Mouse (Mus musculus) left cerebral cortex, adult 8-10 months (tissue): ENCODE data around the gene Nmnat3. TPM values are rescaled to one million over a fixed set of nuclear protein-coding genes. Genes with fewer than 3 reads are reported as not detected.
"Not testable (repeated sequence)": the region's sequence is repeated elsewhere in the genome, so short reads cannot be mapped to it uniquely, and the experiment has no call there.

ENCODE experiments used
- DNase-seq, 2 experiments: peaks; one replicate each; pipeline ENCODE4 v3.0.0; 2022; ENCODE audit warnings: low spot score in 2 of 2
- total RNA-seq, 4 experiments: library from RNA; stranded (reverse); gene quantifications; 2 replicates each; pipeline ENCODE4 v1.2.4; 2022

Nmnat3 gene
- total RNA-seq: 1 to 10 TPM; 3.9 to 5.1 (median 4.0) TPM

DNA sequence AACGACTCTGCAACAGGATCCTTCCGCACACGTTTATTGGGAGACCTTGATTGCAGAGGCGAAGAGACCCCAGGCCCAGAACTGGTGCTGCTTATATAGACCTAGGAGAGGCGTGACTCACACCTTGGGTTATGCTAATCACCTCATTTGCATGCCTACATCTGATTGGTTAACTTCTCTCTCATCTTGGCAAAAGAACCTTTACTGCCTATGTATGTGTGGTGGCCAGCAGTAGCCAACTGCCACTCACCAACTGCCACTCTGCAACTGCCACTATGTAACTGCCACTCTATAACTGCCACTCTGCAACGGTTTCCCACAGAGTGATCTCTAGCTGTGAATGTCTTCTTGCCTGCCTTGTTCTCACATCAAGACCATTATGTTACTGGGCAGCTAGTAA, at the start of gene Nmnat3:
Nmnat3 (plus strand) TSS at position 301 of the 400 bp plus-strand sequence.
- not testable (repeated sequence) for DNase-seq

DNA sequence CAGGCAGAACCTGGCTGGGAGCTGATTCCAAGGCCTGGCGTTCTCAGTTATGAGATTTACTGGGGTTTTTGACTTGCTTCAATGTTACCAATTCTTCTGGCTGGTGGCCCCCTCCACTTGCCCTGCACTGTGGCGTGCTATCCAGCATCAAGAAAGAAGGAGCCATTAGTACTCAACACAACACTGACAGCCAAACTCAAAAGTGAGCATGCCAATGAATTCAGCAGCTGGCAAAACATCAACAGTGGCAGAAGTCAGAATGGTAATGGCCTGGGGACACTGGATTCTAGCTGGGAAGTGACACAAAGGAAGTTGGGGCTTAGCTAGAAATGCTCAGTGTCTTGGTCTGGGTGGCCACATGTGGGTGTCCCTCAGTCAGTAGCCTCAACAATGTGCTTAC, 43.8 kb upstream of the Nmnat3 start:
- no peak for DNase-seq

DNA sequence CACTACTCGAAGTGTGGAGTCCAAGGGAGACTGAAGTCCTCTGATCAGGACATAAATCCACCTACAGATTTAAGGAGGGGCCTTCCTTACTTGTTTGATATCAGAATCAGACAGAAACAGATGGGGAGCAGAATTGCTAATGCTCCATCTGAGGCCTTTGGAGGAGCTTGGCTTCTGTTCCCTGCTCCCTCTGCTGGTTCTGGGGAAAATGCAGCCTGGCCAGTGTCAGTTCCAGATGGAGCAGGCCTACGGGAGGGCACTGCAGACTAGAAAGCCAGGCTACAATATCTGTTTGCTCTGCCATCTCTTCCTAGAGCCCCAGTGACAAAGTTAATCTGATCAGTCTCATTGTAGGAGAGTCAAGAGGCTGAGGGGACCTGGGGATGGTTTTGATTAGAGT, 43.0 kb upstream of the Nmnat3 start:
- peak; percentile 26 to 40 for DNase-seq

DNA sequence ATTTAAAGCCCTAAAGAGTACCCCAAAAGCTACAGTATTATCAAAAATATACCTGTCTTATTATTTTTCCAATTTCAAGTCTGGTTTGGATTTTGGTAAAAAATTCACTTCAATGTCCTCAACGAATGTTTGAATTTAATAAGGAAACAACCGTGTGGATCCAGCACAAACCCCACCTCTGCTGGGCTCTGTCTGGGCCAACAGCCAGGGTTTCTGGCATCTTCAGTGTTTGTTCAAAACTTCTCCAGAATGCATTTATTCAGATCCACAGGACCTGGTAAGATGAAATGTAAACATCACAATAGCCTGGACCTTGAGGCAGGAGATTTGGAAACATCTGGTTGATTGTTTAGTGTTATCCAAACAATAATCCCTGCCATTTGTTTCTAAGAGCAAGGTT, 42.0 kb upstream of the Nmnat3 start:
- no peak for DNase-seq

DNA sequence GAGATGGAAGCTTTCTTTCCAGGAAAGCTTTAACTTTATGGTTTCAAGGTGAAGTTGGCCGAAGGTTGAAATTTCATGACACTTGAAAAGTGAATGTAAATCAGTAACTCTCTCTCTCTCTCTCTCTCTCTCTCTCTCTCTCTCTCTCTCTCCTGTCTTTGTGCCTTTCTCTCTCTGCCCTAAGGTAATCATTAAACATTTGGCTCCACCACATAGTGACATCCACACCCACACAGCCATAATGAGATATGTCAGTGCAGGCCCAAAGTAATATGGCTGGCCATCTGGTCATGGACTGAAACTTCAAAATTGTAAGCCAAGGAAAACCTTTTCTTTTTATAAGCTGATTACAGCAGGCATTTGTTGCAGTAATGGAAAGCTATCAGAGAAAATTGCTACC, 40.9 kb upstream of the Nmnat3 start:
- DNase-seq: no peak

DNA sequence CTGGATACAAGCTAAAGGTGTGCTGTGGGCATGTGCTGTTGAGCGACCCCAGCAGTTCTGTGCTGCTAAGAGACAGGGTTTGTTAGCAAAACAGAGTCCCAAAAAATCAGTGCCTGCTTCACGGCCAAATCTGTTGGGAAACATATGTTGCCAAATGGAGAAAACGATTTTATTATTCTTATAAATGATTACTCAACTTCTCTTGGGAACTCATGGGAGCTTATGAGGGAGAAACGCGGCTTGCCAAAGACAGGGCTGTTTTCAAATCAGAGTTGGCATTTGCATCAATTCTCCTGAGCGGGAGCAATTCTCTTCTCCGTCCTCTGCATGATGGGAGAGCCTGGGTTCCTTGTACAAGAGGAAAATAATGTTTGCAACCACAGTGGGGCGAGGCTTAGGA, 27.0 kb upstream of the Nmnat3 start:
- DNase-seq: no peak

DNA sequence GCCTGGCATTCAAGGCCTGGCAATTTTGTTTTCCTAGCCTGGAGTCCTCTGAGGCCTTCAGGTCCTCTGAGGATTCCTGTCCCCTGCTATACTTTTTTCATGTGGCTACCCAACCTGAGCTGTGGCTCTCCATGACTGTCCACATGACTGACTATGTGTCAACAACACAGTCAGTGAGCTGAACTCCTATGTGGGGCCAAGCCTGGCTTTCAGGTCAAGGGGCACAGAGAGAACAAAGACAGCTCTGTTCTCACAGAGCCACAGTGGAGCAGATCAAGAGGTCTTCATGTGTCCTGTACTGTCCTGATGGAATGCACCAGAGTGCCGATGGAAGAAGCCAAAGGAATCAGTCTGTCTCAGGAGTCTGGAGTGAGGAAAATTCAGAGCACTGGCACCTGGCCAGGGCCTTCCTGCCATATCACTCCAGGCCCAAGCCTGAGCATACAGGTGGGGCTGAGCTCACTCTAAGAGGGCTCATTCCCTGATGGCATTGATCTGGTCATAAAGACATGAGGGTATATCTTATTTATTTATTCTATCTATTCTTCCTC, 25.7 kb upstream of the Nmnat3 start:
- no peak for DNase-seq

DNA sequence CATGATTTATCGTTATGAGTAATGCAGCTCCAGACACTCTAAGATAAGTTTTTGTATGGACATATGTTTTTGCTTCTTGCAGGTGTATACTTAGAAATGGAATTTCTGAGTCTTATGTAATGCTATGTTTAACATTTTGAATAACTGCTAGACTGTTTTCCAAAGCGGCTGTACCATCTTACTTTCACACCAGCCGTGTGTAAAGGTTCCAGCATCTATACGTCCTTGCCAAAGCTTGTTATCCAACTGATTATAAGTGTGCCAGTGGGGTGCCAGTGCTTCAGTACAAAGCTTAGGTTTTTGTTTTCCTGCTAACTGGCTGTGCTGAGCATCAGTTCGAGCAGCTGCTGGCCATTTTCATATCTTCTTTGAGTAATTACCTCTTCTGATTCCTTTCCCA, 22.3 kb upstream of the Nmnat3 start:
- peak in 1 of 2 experiments; percentile 29 for DNase-seq

DNA sequence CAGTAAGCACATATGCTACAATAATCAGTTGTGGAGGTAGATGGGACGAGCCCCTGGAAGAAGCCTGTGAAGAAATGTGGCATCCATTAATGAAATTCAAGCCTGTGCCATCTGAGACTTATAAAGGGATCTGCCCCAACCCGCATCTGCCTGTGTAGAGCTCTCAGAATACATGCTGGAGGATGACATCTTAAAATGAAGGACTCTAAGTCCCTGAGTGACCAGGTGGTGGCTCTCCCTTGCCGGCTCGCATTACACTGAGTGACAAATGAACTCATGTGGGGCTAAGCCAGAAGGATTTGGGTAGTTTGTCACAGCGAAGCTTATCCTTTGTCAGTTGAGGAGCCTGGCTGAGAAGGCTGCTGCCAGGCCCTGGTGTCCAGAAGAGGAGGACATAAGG, 14.5 kb upstream of the Nmnat3 start:
- DNase-seq: no peak

DNA sequence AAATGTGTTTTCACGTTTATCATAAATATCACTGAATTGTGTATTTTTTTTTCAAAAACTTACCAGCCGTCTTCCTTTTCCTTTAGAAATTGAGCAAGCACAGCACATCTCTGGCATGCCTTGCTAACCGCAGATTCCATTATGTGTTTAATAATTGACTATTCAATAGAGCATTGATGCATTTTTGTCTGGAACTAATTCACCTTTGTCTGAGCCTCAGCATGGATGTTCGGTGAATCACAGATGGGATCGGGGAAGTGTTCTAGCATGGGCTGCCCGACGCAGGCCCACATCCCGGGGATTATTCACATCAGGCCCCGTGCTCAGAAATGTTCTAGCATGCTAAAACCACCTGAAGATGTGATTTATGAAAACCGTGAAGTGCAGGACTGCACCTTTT, 12.2 kb upstream of the Nmnat3 start:
- no peak for DNase-seq

DNA sequence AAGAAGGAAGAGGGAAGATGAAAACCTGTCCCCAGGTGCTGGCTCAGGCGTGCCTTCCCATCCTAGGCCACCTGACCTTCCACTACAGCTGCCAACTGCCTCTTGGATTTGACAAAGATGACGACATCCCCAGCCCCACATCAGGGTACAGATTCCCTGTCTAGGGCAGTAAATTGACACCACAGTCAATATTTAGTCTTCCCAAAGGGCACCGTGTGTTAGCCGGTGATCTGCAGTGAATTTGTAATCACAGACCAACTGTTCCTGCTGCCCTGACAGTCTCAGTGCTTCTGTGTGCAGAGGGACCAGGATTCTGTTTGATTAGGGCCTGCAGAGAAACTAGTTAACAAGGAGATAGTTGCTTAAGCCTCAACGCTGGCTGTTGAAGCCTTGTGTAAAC, 7.1 kb upstream of the Nmnat3 start:
- no peak for DNase-seq

DNA sequence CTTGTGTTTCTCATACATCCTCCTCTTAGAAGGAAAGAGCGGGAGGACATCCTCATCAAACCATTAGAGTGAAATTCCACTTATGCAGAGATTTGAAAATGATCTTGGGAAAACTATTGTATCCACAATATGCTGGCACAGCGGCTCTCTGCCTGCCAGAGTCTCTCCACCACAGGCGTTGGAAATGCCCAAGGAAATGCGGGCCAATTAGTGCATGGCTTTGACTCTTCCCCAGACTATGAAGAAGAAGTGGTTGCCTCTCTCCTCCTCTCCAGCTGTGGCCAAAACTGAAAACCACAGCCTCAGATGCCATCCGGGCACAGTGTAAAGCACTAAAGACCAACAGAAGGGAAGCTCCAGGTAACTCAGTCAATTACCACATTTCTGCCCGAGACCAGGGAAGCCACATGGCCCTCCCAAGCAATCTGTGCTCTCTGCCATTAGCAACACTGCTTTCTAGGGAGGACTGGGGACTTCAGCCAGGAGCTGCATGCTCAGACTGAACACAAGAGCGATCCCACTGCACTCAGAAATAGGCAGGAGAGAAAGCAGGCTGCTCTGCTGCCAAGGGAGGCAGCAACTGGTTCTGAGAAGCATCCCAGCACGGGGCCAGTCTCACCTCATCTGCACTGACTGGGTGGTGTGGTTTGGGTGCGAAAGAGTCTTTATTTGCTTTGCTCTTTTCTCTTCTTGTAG, 1.5 kb upstream of the Nmnat3 start:
- no peak for DNase-seq

DNA sequence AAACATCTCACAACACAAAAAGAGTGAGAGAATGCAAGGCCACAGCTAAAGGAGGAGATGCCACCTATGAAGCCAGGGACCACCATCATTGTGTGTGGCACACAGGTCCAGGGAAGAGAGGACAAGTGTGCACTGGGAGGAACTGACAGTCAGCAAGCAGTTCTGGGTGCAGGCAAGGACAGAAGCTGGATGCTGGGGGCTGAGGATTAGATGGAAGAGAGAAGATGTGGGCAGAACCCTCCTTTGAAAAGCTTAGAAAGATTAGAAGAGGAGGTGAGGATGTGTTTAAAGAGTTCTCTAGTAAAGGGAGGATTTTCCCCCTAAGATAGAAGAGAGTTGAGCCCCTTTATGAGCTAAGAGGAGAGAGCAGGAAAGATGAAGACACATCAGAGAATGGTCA, 2.4 kb downstream of the Nmnat3 start:
- DNase-seq: no peak

DNA sequence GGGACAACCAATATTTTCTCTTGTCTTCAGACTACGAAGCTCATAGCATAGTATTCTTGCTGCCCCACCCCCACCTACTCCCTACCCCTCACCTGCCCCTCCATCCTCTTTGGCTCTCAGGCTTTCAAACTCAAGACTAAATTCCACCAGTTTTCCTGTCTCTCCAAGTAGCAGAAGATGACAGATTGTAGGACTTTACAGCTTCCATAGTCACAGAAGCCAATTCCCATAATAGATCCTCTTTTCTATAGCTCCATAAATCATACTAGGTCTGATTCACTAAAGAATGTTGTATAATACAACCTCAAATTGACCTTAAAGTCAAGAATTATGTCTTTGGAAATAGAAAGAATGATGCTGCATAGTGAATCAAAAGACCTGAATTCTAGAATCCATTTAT, 3.4 kb downstream of the Nmnat3 start:
- no peak for DNase-seq

DNA sequence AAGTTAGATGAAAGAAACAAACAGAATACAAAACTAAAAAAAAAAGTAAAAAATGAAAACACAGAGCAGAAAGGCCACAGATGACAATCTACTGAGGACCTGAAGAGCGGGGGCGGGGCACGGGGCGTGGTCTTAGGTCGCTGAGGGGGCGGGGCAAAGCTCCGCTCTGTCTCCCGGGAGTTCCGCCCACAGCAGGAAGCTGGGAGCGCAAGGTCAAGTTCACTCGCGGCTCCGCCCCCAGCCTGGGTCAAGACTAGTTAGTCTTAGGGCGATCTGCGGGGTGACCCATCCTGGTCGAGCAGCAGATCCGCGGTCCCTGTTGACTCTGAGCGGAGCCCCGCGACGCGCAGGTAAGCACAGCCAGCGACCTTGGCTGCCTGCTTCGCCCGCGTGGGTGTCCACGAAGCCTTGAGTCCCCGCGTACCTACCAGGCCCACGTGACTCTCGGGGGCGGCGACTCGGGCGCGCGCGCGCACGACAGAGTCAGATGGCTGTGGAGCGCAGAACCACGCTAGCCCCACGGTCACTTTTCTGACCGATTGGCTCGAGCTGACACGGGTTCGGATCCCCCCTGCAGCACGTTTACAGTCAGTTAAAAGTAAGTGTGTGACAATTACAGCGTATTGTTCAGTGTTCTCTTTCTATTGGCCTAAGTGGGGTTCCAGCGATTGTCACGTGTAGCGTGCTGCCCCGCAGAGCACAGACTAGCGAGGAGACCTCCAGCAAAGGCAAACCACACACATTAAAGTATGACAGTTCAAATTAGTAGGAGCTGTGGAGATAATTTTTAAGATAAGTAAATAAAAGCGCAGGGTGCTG, 9.4 kb downstream of the Nmnat3 start:
- DNase-seq: peak; percentile 70 to 78

DNA sequence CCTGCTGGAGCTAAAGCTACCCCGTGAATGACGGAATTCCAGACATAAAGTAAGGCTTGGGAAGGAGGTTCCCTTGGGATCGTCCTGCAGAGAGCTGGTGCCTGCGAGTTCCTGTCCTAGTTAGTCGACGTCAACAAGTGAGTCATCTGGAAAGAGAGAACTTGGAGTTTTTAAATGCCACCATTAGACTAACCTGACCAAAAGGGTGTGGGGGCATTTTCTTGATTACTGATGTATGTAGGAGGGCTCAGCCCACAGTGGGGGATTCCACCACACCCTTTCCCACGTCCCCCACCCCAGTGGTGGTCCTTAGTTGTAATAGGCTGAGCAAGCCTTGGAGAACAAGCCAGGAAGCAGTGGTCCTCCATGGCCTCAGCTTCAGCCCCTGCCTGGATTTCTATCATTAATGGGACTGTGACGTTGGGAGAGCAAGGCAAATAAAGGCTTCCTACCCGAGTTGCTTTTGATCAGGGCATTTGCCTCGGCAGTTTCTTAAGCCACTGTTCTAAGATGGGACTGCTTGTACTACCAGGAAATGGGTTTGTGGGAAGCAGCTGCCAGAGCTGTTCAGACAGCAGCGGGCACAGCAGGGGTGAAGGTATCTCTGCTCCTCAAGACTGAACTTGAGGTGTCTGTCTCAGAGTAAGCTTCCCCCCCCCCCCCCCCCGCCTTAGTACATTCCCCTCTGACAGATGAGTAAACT, 10.2 kb downstream of the Nmnat3 start:
- no peak for DNase-seq

DNA sequence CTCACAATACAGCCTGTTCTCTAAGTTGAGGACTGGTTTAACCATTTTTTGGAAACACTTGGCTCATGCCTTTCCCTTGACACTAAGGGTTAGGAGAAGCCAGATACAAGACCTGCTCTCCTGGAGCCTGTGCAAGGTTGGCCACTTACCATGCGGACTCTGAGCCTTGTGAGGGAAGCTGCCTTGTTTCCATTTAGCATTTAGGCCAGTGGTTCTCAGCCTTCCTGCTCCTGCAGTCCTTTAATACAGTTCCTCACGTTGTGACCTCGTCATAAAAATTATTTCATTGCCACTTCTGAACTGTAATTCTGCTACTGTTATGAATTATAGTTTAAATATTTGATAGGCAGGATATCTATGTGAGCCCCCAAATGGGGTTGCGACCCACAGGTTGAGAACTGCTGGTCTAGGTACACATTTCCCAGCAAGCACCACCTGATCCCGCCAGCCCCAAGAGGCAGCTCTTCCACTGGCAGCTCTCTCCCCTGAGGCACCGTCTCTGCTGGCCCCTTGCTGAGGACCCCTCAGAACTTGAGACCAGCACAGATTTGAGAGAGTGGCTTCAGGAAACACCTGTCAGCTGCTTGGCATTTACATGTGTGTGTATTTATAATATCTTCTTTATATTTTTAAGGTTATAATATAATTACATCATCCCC, 10.8 kb downstream of the Nmnat3 start:
- DNase-seq: no peak

DNA sequence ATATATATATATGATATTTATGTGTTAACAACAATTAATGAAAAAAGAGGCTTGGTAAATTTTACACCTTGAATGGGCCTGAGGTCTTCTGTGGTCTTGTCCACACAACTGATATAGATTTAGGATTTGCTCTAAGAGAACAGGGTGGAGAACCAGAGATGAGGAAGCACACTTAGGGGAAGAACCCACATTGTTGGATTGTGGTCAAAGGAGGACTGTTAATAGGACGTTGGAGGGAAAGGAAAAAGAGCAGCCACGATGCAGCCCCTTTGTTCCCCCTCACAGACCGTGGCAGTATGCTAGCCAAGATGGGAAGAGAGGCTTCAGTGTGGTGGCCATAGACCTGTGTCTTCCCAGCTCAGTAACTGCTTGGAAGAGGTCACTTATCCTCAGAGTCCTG, 11.5 kb downstream of the Nmnat3 start:
- DNase-seq: no peak

DNA sequence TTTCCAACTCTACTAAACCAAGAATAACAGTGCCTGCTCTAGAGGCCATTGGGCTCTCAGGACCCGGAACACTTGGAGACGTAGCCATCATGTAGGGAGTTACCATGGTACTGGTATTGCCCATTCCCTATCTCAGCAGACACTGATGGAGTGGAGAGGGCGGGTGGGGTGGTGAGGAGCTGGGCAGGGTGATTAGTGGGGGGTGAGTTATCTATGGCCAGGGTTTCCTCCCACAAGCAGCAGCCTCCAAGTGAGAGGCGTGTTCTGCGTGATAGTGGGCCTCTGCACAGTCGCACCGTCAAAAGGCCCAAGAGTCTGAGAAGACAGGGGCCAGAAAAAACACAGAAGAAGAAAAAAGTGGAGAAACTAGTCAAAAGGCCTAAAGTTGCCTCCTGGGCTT, 12.0 kb downstream of the Nmnat3 start:
- no peak for DNase-seq

DNA sequence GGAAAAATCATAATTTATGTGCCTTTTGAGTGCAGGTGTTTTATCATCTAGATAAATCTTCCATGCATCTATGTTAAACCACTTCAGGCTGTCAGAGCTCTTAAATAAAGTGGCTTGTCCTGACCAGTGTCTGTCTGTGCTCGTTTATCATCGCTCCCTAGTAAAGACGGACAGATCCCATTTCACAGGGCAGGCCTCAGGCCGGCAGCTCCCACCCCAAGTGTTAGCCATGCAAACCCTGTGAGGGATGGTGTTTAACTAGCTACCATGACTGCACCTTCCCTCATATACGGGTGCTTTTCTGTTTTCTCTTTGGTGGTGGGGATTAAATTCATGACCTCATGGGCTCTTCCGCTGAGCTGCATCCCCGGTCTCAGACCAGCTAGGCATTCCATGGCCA, 13.3 kb downstream of the Nmnat3 start:
- no peak for DNase-seq

DNA sequence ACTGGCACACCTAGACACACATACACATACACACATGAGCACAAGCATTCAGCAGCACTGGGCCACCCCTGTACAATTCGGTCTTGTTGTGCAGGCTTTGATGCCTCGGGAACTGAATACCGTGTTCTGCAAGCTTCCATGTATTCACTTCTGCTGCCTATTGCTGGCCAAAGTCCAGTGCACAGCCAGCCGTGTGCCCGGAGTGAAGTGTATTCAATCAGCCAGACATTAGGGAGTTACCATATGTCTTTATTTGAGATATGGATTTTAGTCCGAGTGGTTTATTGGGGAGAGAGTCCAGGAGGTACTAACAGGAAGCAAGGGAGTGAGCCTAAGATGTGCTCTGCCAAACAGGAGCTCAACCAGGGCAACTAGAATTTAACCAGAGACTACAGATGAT, 19.8 kb downstream of the Nmnat3 start:
- no peak for DNase-seq
